Mouse (Mus musculus) cerebellum, adult 11-12 months (tissue): Measurements from ENCODE around the gene Anxa3.
A peak's percentile ranks its signal among the peaks of the same experiment; 100 is the strongest.

ENCODE experiments used
- DNase-seq: peaks from one replicate; pipeline ENCODE4 v3.0.0; 2022

Gene Anxa3

GRCm38 (mm10) chr5:96848386-96848785, 55.2 kb downstream of the Anxa3 start:
- DNase-seq = no peak

GRCm38 (mm10) chr5:96849232-96849631, 56.1 kb downstream of the Anxa3 start:
- DNase-seq = no peak

DNA sequence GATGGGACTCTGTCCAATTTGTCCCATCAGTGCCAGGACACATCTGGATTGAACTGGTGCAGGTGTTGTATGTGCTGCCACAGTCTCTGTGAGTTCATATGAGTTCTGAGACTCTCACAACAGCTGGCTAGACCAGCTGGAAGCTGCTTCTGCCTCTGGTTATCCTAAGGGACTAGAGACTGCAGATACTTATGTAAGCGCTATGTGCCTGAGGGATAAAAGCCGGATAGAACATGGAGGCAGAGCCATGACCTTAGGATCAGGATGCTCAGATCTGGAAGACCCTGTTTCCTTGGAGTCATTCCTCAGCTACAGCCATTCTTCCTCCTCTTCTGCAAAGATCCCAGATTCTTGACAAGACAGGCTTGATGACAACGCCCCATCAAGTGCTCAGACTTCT, 60.3 kb downstream of the Anxa3 start:
- DNase-seq = no peak

DNA sequence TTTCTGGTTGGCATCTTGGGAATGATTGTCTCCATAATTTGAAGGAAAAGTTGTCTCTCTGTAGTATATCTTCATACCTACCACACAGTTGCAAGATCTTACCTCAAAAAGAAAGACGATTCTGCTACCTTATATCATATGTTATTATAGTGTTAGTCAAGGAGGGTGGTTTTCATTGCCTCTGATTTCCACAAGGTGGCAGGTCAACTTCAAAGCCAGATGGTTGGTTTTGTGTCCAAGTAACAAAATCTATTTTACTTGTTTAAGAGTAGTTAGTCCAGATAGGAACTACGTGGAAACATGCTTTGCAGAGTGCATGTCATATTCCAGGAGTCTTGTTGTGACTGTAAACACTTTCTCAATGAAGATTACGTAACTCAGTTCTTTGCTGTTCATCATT, 61.2 kb downstream of the Anxa3 start:
- no peak for DNase-seq

- no peak for DNase-seq
Measured at GRCm38 (mm10) chr5:96859938-96860337, 66.8 kb downstream of the Anxa3 start.

GRCm38 (mm10) chr5:96867171-96867570, 74.0 kb downstream of the Anxa3 start:
- DNase-seq = no peak

DNA sequence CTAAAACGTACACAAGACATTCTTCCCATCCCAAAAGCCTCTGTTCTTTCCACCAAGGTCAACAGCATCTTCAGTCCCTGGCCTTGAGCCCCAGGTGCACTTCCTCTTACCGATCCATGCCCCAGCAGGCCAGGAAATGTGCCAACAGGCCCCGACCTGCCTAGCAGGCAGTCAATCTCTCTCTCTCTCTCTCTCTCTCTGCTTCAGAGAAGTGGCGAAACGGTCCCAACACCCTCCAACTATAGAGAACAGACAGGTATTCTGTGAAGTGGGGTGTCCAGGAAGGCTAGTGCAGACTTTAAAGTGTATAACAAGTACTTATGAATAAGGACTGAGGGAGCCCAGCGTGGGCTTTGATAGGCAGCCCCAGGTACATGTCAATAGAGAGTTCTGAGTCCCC, 75.8 kb downstream of the Anxa3 start:
- no peak for DNase-seq

- no peak for DNase-seq
Measured at GRCm38 (mm10) chr5:96870996-96871395, 77.9 kb downstream of the Anxa3 start.

DNA sequence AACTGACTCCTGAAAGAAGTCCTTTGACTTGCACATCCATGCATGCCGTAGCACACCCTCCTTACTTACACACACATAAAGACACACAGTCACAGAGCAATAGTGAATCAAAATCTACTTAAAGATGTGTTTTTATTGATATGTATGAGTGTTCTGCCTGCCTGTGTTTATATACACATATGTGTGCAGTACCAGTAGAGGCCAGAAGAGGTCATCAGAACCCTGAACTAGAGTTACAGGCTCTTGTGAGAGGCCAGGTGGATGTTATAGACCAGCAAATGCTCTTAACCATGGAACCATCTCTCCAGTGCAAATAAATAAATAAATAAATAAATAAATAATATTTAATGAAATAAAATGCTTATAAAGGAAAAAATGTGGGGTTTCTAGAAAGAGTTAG, 85.0 kb downstream of the Anxa3 start:
- DNase-seq = no peak

GRCm38 (mm10) chr5:96878851-96879540, 85.9 kb downstream of the Anxa3 start:
- DNase-seq = no peak

- DNase-seq = peak; percentile 6
Measured at GRCm38 (mm10) chr5:96880231-96880630, 87.1 kb downstream of the Anxa3 start.

DNA sequence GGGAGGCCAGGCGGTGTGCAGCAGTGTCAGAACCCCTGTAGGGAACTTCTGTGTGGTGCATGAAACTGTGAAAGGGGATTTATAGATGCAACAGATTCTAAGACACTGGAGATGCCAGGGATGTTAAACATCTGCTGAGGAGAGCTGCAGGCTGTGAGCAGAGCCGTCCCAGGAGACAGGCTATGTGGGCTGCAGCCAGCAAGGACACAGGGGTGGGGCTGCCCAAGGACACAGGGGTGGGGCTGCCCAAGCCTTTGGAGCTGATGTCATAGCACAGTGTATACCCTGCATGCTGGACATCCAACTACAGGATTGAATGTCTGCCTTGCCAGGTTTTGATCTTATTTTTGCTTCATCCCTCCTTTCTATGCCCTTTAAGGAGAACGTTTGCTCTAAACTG, 88.0 kb downstream of the Anxa3 start:
- no peak for DNase-seq

DNA sequence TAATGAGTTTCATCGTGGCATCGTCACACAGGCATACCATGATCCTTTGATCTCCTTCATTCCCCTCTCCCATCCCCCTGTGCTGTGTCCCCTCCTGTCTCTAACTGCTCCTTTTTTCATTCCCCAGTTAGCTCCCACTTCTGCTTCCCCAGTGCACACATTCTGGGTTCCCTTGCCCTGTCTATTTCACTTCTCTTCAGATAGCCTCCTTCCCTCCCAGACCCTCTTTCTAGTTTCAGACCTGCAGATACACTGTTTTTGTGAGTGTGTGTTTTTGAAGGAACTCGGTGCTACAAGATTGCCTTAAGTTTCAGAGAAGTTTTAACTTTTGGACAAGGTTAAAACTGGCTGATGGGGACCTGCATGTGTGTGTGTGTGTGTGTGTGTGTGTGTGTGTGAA, 88.5 kb downstream of the Anxa3 start:
- no peak for DNase-seq

DNA sequence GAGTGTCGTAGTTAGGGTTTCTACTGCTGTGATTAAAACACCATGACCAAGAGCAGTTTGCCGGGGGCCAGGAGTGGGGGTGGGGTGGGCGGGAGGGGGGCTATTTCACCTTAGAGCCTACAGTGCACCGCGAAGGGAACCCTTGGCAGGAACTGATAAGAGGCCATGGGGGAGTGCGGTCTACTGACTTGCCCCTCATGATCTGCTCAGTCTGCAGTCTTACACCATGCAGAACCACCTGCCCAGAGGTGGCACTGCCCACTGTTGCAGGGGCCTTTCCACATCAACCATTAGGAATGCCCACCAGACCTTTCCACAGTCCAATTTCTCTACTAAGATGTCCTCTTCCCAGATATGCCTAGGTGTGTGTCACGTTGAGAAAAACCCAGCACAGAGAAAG, 92.1 kb downstream of the Anxa3 start:
- DNase-seq = no peak

GRCm38 (mm10) chr5:96888396-96888795, 95.3 kb downstream of the Anxa3 start:
- DNase-seq = no peak

DNA sequence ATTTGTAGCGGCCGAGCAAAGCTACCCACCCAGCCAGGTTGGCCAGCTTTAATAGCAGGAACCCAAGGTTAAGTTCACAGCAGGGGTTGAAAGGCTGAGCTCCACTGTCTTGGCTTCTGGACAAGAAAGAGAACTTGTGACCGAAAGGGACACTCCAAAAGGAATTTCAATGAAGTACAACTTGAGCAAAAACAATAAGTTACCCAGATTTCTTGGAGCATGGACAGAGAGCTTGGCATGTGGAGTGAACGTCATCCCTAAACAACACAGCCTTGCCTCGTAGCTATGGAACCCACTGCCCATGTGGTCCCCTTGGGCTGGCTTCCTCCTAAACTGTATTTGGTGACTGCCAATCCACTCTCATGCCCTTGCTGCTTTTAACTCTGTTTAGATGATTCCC, 97.2 kb downstream of the Anxa3 start:
- DNase-seq = peak; percentile 18
